Mouse (Mus musculus): ENCODE results near the gene Tmed1. TPM values are rescaled to one million over a fixed set of nuclear protein-coding genes. Genes with fewer than 3 reads are reported as not detected.
A peak's percentile ranks its signal among the peaks of the same experiment; 100 is the strongest.
"Not testable (repeated sequence)": the region's sequence is repeated elsewhere in the genome, so short reads cannot be mapped to it uniquely, and the experiment has no call there.

The Tmed1 gene
- polyA plus RNA-seq, 1 experiment from 2014 or later = 53.4 TPM

- WGBS = 97% methylated on average over 7 of the region's 7 CpGs
- not testable (repeated sequence) for H3K4me2 ChIP-seq; ATAC-seq (ENCODE audit: low FRiP score); H3K4me3 ChIP-seq (replicated peaks); H3K9me3 ChIP-seq (replicated peaks); H3K9ac ChIP-seq (replicated peaks); H3K27me3 ChIP-seq (replicated peaks); H3K27ac ChIP-seq (replicated peaks)
- peaks cover 45% of the 10 kb centered on the region for H3K36me3 ChIP-seq
- peaks cover 14% of the 10 kb centered on the region; the same call in 1 of the 2 replicates for H3K4me1 ChIP-seq
Measured at GRCm38 (mm10) chr9:21464565-21464928, 45.5 kb downstream of the Tmed1 start.

GRCm38 (mm10) chr9:21463766-21464564, 46.1 kb downstream of the Tmed1 start:
- peaks cover 39% of the 10 kb centered on the region for H3K36me3 ChIP-seq
- peaks cover 14% of the 10 kb centered on the region; the same call in 1 of the 2 replicates for H3K4me1 ChIP-seq
- ATAC-seq (ENCODE audit: low FRiP score) = no peak
- H3K27me3 ChIP-seq (replicated peaks) = no peaks in the 10 kb centered on the region
- 77% methylated on average over 3 of the region's 3 CpGs for WGBS
- no peak overlapping the region for H3K4me3 ChIP-seq (replicated peaks)
- H3K9ac ChIP-seq (replicated peaks) = no peak overlapping the region
- H3K4me2 ChIP-seq = no peak overlapping the region
- H3K9me3 ChIP-seq (replicated peaks) = no peaks in the 10 kb centered on the region
- H3K27ac ChIP-seq (replicated peaks) = 0 out of 2 replicates have a peak overlapping the region, but pooled peaks have one; percentile 28

GRCm38 (mm10) chr9:21463138-21463590, 46.9 kb downstream of the Tmed1 start:
- Histone ChIP-seq H3K27ac (replicated peaks) (peak overlapping the region; percentile 37), H3K4me1 (peaks cover 14% of the 10 kb centered on the region; the same call in 1 of the 2 replicates), H3K36me3 (peaks cover 31% of the 10 kb centered on the region), H3K9ac (replicated peaks) (no peak overlapping the region), H3K4me3 (replicated peaks) (no peak overlapping the region), H3K9me3 (replicated peaks) (no peaks in the 10 kb centered on the region), H3K4me2 (no peak overlapping the region), H3K27me3 (replicated peaks) (no peaks in the 10 kb centered on the region)
- 84% methylated on average over 5 of the region's 5 CpGs for WGBS
- ATAC-seq (ENCODE audit: low FRiP score) = no peak

GRCm38 (mm10) chr9:21460400-21460940, 49.6 kb downstream of the Tmed1 start:
- no peak for ATAC-seq (ENCODE audit: low FRiP score)
- H3K9ac ChIP-seq (replicated peaks) = no peak overlapping the region
- H3K4me3 ChIP-seq (replicated peaks) = no peak overlapping the region
- H3K27ac ChIP-seq (replicated peaks) = no peak overlapping the region
- H3K4me2 ChIP-seq = no peak overlapping the region
- no peaks in the 10 kb centered on the region for H3K27me3 ChIP-seq (replicated peaks)
- WGBS = 92% methylated on average over 3 of the region's 3 CpGs
- no peaks in the 10 kb centered on the region for H3K9me3 ChIP-seq (replicated peaks)
- peaks cover 14% of the 10 kb centered on the region; the same call in 1 of the 2 replicates for H3K4me1 ChIP-seq
- peaks cover 10% of the 10 kb centered on the region; the same call in 1 of the 2 replicates for H3K36me3 ChIP-seq

GRCm38 (mm10) chr9:21458821-21459220, 51.2 kb downstream of the Tmed1 start:
- Histone ChIP-seq H3K9ac (replicated peaks) (no peak overlapping the region), H3K4me2 (no peak overlapping the region), H3K36me3 (peaks cover 6% of the 10 kb centered on the region; the same call in 1 of the 2 replicates), H3K4me1 (peaks cover 14% of the 10 kb centered on the region; the same call in 1 of the 2 replicates), H3K27me3 (replicated peaks) (no peaks in the 10 kb centered on the region), H3K9me3 (replicated peaks) (no peaks in the 10 kb centered on the region), H3K27ac (replicated peaks) (no peak overlapping the region), H3K4me3 (replicated peaks) (no peak overlapping the region)
- no peak for ATAC-seq (ENCODE audit: low FRiP score)
- WGBS = 91% methylated on average over 3 of the region's 3 CpGs

Small RNA genes lying within 50 kb of the gene (microRNA-seq; reads per million reads assigned to microRNA genes)
- gene Mir199a-1 = 0.52 reads per million

Other genes starting within 250 kb of the Tmed1 start
- 50.0 and 52.4 TPM in 2 replicates for gene Atg4d, start 245.0 kb downstream of the Tmed1 start, polyA plus RNA-seq (2015; fragmentation: Nextera tagmentation; extraction: Ambion mirVana)
- 15.2 and 18.7 TPM in 2 replicates for gene Kri1, start 222.3 kb downstream of the Tmed1 start, polyA plus RNA-seq (2015; fragmentation: Nextera tagmentation; extraction: Ambion mirVana)
- gene Cdkn2d, start 218.8 kb downstream of the Tmed1 start, polyA plus RNA-seq (2015; fragmentation: Nextera tagmentation; extraction: Ambion mirVana) = 120 and 129 TPM in 2 replicates
- 2.5 and 12.1 TPM in 2 replicates for gene Ap1m2, start 197.9 kb downstream of the Tmed1 start, polyA plus RNA-seq (2015; fragmentation: Nextera tagmentation; extraction: Ambion mirVana)
- 68.4 and 79.7 TPM in 2 replicates for gene Slc44a2, start 189.6 kb downstream of the Tmed1 start, polyA plus RNA-seq (2015; fragmentation: Nextera tagmentation; extraction: Ambion mirVana)
- 189 and 205 TPM in 2 replicates for gene Ilf3, start 142.4 kb downstream of the Tmed1 start, polyA plus RNA-seq (2015; fragmentation: Nextera tagmentation; extraction: Ambion mirVana)
- gene Qtrt1, start 98.4 kb downstream of the Tmed1 start, polyA plus RNA-seq (2015; fragmentation: Nextera tagmentation; extraction: Ambion mirVana) = 47.6 and 55.6 TPM in 2 replicates
- gene Dnm2, start 85.3 kb downstream of the Tmed1 start, polyA plus RNA-seq (2015; fragmentation: Nextera tagmentation; extraction: Ambion mirVana) = 58.5 and 63.7 TPM in 2 replicates
- gene AB124611, start 15.9 kb upstream of the Tmed1 start, polyA plus RNA-seq (2015; fragmentation: Nextera tagmentation; extraction: Ambion mirVana) = 2.3 and 3.9 TPM in 2 replicates
- gene Carm1, start 36.6 kb upstream of the Tmed1 start, polyA plus RNA-seq (2015; fragmentation: Nextera tagmentation; extraction: Ambion mirVana) = 33.7 and 36.1 TPM in 2 replicates
- gene Timm29, start 82.5 kb upstream of the Tmed1 start, polyA plus RNA-seq (2015; fragmentation: Nextera tagmentation; extraction: Ambion mirVana) = 51.1 and 54.4 TPM in 2 replicates
- gene Yipf2, start 82.6 kb upstream of the Tmed1 start, polyA plus RNA-seq (2015; fragmentation: Nextera tagmentation; extraction: Ambion mirVana) = 24.5 and 27.0 TPM in 2 replicates
- gene Smarca4, start 105.9 kb upstream of the Tmed1 start, polyA plus RNA-seq (2015; fragmentation: Nextera tagmentation; extraction: Ambion mirVana) = 110 and 111 TPM in 2 replicates
- gene Ldlr, start 213.2 kb upstream of the Tmed1 start, polyA plus RNA-seq (2015; fragmentation: Nextera tagmentation; extraction: Ambion mirVana) = 15.3 and 23.1 TPM in 2 replicates

Measured in neural tube, embryonic 15.5 days (tissue).